Mouse (Mus musculus): ENCODE data around the gene Fgfr2.

GRCm38 (mm10) chr7:132429324-132429723 lies 693.8 kb downstream of the Fgfr2 start:
- TF ChIP-seq CTCF (IDR thresholded peaks at IDR 0.05) (no peak), EP300 (IDR thresholded peaks at IDR 0.05) (no peak)
